Mouse (Mus musculus) limb, embryonic 11.5 days (tissue): Measurements from ENCODE around the gene Lrrc61. TPM values are rescaled to one million over a fixed set of nuclear protein-coding genes. Genes with fewer than 3 reads are reported as not detected.
A peak's percentile ranks its signal among the peaks of the same experiment; 100 is the strongest.

Experiments used
- ATAC-seq: fragments of 200-750 bp; cut with Nextera tagmentation; 2 replicates; pipeline ENCODE4 v1.8.0; 2017; ENCODE audit warnings: low read depth; ENCODE audit not compliant: insufficient number of reproducible peaks, low FRiP score, low TSS enrichment
- DNase-seq: peaks from one replicate; pipeline ENCODE4 v3.0.0-alpha.2; 2015; ENCODE audit warnings: low spot score
- H3K27ac ChIP-seq: fragments of 300-500 bp; sonication (generic); replicated peaks from 2 replicates; pipeline ENCODE4 v1.5.1; 2014; ENCODE audit warnings: low read depth, mild to moderate bottlenecking, low read length
- H3K27me3 ChIP-seq: fragments of 300-500 bp; sonication (generic); 2 replicates; pipeline ENCODE4 v1.6.1; 2014; ENCODE audit warnings: mild to moderate bottlenecking, low read length, mixed read lengths; ENCODE audit not compliant: control insufficient read depth, insufficient read depth
- H3K36me3 ChIP-seq: fragments of 300-500 bp; sonication (generic); 2 replicates; pipeline ENCODE4 v1.6.1; 2014; ENCODE audit warnings: mild to moderate bottlenecking, low read length, moderate library complexity, mixed read lengths; ENCODE audit not compliant: control insufficient read depth, insufficient read depth
- H3K4me1 ChIP-seq: fragments of 300-500 bp; sonication (generic); 2 replicates; pipeline ENCODE4 v1.6.1; 2014; ENCODE audit warnings: low read length, mixed read lengths; ENCODE audit not compliant: control insufficient read depth, insufficient read depth
- H3K4me2 ChIP-seq: fragments of 300-500 bp; sonication (generic); 2 replicates; pipeline ENCODE4 v1.6.1; 2014; ENCODE audit warnings: low read depth, mild to moderate bottlenecking, moderate library complexity; ENCODE audit not compliant: severe bottlenecking
- H3K4me3 ChIP-seq: fragments of 300-500 bp; sonication (generic); 2 replicates; pipeline ENCODE4 v1.5.1; 2014; ENCODE audit warnings: low read depth, low read length
- H3K9ac ChIP-seq: fragments of 300-500 bp; sonication (generic); 2 replicates; pipeline ENCODE4 v1.6.1; 2014; ENCODE audit warnings: mild to moderate bottlenecking, low read length
- H3K9me3 ChIP-seq: fragments of 300-500 bp; sonication (generic); 2 replicates; pipeline ENCODE4 v1.6.1; 2016; ENCODE audit warnings: low read length; ENCODE audit not compliant: control insufficient read depth
- WGBS: fragments of 180-500 bp; shearing (Covaris S2); extraction: QIAGEN DNeasy Blood & Tissue Kit; methylation state at CpG from one replicate; pipeline ENCODE4 v1.1.7; 2014; 5-methylcytosine and 5-hydroxymethylcytosine counted together
- polyA plus RNA-seq: library from polyadenylated mRNA; unstranded; fragments of >200 nt; fragmentation: Nextera tagmentation; extraction: Ambion mirVana; gene quantifications from 2 replicates; pipeline ENCODE4 v1.2.1, GENCODE M21; 2014

Lrrc61 gene
- polyA plus RNA-seq, 1 experiment from 2014 or later, result 12.4 TPM

GRCm38 (mm10) chr6:48530862-48531261, 23.7 kb upstream of the Lrrc61 start:
- ATAC-seq, result no peak
- no peak overlapping the region for H3K9ac ChIP-seq
- H3K9me3 ChIP-seq, result no peaks in the 10 kb centered on the region
- H3K27me3 ChIP-seq, result no peaks in the 10 kb centered on the region
- no peak overlapping the region for H3K4me2 ChIP-seq
- H3K27ac ChIP-seq, result no peak overlapping the region
- H3K36me3 ChIP-seq, result no peaks in the 10 kb centered on the region; the same call in 1 of the 2 replicates
- no peaks in the 10 kb centered on the region for H3K4me1 ChIP-seq
- WGBS, result 87% methylated on average over 2 of the region's 2 CpGs
- DNase-seq, result no peak
- H3K4me3 ChIP-seq, result no peak overlapping the region

DNA sequence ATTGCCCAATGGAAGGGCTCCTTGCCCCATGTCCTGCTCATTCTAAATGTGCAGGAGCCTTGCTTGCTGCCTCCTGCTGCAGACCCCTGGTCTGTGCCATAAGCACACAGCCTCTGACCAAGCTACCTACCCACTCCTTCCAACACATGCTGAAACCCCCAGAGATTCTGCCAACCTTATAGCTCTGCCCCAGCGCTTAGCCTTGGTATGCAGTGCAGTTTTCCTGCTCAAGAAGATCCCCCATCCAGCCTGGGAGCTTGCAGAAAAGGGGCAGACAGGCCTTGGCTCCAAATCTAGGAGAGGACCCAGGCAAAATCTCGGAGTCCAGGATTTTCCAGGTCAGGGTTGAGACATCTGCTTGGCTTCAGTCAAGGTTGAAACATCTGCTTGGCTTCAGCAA, 21.1 kb upstream of the Lrrc61 start:
- H3K36me3 ChIP-seq, result no peaks in the 10 kb centered on the region; the same call in 1 of the 2 replicates
- H3K4me2 ChIP-seq, result no peak overlapping the region
- H3K4me1 ChIP-seq, result no peaks in the 10 kb centered on the region
- no peak overlapping the region for H3K27ac ChIP-seq
- DNase-seq (no peak), ATAC-seq (no peak)
- no peaks in the 10 kb centered on the region for H3K9me3 ChIP-seq
- no peaks in the 10 kb centered on the region for H3K27me3 ChIP-seq
- H3K9ac ChIP-seq, result no peak overlapping the region
- WGBS, result 80% methylated on average over 2 of the region's 2 CpGs
- H3K4me3 ChIP-seq, result no peak overlapping the region

DNA sequence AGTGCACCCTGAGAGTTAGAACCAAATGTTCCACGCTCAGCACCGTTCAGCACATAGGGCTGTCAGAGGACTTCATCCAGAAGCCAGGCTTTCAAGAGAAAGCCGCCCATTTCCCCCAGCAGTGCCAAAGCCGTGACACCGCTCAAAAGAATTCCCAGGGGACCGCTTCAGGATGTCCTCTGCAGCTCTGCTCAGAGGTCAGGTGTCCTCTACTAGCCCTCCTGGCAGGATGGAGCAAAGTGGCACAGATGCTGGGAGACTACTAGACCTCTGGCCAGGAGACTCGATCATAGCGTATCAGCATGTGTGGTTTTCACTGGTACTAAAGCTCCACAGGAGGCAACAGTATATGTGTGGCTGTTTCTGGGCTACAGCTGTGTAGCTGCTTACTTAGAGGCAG, 19.7 kb upstream of the Lrrc61 start:
- DNase-seq, result no peak

DNA sequence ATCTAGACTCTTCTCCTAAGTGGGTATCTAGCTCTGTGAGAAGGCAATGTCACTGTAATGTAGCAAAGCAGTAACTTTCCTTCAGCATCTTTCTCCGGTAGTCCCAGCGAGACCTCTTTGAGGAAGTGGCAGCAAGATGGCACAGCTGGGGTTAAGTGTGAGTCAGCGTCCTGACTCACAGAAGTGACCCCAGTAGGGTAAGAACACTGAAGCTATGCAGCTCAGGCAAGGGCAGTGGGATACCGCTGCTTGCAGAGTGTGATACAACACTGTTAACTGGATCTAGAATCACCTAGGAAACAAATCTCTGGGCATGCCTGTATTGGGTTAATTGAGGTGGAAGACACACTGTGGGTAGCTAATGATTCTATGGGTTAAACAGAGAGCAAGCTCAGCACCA, 18.5 kb upstream of the Lrrc61 start:
- H3K9ac ChIP-seq, result no peak overlapping the region
- H3K4me2 ChIP-seq, result no peak overlapping the region
- H3K27ac ChIP-seq, result no peak overlapping the region
- no peaks in the 10 kb centered on the region for H3K27me3 ChIP-seq
- WGBS, result 81% methylated on average over 4 of the region's 4 CpGs
- no peaks in the 10 kb centered on the region for H3K9me3 ChIP-seq
- peaks cover 10% of the 10 kb centered on the region for H3K4me1 ChIP-seq
- ATAC-seq (no peak), DNase-seq (no peak)
- H3K36me3 ChIP-seq, result no peaks in the 10 kb centered on the region; the same call in 1 of the 2 replicates
- no peak overlapping the region for H3K4me3 ChIP-seq

More for the DNA sequence above, 19.7 kb upstream of the Lrrc61 start:
- no peak overlapping the region for H3K4me2 ChIP-seq
- H3K36me3 ChIP-seq, result no peaks in the 10 kb centered on the region; the same call in 1 of the 2 replicates
- H3K9me3 ChIP-seq, result no peaks in the 10 kb centered on the region
- H3K27ac ChIP-seq, result no peak overlapping the region
- no peak for ATAC-seq
- WGBS, result 87% methylated on average over 8 of the region's 8 CpGs
- H3K27me3 ChIP-seq, result no peaks in the 10 kb centered on the region
- no peak overlapping the region for H3K9ac ChIP-seq
- H3K4me1 ChIP-seq, result peaks cover under 1% of the 10 kb centered on the region
- H3K4me3 ChIP-seq, result no peak overlapping the region

DNA sequence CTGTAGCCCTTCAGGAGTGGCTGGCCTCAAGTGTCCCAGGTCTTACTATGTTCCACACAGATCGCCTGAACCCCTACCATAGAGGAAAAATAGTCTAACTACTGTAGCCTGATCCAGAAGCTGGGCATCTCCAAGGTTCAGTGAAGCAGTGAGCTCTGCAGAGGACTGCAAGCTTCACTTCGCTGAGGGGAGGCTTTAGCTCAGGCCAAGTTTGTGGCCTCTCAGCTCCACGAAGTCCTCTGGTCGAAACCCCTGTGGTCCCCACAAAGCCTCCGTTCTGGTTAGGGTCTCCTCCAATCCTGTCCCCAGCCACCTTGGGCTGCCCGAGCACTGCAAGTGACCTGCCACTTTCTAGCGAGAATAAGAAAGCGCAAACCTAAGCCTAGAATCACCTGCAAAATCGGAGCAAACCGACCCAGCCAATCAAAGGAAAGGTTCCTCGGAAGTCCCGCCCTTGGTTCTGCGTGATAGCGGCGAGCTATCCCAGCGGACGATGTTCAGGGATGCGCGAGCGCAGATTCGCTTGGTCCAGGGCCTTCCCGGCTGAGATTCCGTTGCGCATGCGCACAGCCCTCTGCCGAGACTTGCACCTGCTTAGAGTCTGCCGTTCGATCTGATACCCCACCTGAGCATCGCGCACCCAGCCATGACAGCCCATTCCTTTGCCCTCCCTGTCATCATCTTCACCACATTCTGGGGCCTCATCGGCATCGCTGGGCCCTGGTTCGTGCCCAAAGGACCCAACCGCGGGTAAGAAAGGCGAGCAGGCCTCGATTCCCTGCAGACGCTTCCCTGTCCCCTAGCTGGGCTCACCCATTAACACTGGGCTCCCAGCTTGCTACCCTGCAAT, 17.3 kb upstream of the Lrrc61 start, which contains the start of gene Atp6v0e2:
Gene Atp6v0e2, plus strand, starts transcription at position 511 of the 850 bp plus-strand sequence.
- H3K4me3 ChIP-seq, result peak within 1 kb of the TSS; percentile 21
- no peak within 1 kb of the TSS for H3K27ac ChIP-seq
- ATAC-seq (0 out of 2 replicates have a peak, but pooled peaks have one; percentile 18), DNase-seq (peak; percentile 81)
- H3K9ac ChIP-seq, result peak within 1 kb of the TSS; percentile 18; the same call in 1 of the 2 replicates
- H3K4me2 ChIP-seq, result peak within 1 kb of the TSS; percentile 49
- no peaks in the 10 kb centered on the region; the same call in 1 of the 2 replicates for H3K36me3 ChIP-seq
- no peaks in the 10 kb centered on the region for H3K9me3 ChIP-seq
- H3K27me3 ChIP-seq, result no peaks in the 10 kb centered on the region
- 5% methylated on average over 38 of the region's 38 CpGs for WGBS
- H3K4me1 ChIP-seq, result peaks cover 22% of the 10 kb centered on the region

DNA sequence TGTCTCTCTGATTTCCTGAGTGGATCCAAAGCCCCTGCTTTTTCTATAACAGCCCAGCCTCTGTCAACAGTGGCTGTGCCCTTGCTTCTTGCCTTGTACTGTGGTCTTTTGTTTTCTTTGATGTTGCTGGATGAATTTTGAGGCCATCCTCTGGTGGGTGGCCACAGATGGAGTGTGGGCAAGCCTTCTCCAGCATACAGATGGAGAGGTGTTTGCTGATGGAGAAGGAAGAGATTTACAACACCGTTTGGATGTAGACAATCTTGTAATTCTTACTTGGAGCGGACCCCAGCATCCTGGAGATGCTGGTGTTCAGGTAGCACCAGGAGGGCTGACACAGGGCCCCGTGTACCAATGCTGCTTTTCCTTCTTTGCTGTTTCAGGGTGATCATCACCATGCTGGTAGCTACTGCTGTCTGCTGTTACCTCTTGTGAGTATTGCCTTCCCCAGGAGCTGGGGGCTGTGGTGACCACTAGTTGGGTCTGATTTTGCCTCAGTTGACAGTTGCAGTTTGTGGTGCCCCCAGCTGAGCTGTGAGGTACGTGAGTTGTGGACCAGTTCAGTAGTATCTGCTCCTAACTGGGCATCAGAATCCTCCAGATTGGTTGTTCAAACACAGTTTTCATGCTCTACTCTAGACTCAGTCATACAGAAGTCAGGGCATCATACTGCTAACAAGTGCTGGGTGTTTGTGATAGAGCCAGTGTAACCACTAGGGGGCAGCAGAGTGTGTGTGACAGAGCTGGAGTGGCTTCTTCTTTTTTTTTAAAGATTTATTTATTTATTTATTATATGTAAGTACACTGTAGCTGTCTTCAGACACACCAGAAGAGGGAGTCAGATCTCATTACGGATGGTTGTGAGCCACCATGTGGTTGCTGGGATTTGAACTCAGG, 15.5 kb upstream of the Lrrc61 start:
- no peaks in the 10 kb centered on the region for H3K36me3 ChIP-seq
- H3K4me3 ChIP-seq, result no peak overlapping the region
- H3K4me2 ChIP-seq, result no peak overlapping the region
- no peaks in the 10 kb centered on the region for H3K27me3 ChIP-seq
- no peak overlapping the region for H3K27ac ChIP-seq
- DNase-seq (peak; percentile 82), ATAC-seq (no peak)
- no peak overlapping the region for H3K9ac ChIP-seq
- 69% methylated on average over 5 of the region's 5 CpGs for WGBS
- peaks cover 29% of the 10 kb centered on the region for H3K4me1 ChIP-seq
- H3K9me3 ChIP-seq, result no peaks in the 10 kb centered on the region

- no peak for ATAC-seq
- no peak overlapping the region; the same call in 1 of the 2 replicates for H3K27ac ChIP-seq
These were observed 14.7 kb upstream of the Lrrc61 start for GRCm38 (mm10) chr6:48539860-48540259.

DNA sequence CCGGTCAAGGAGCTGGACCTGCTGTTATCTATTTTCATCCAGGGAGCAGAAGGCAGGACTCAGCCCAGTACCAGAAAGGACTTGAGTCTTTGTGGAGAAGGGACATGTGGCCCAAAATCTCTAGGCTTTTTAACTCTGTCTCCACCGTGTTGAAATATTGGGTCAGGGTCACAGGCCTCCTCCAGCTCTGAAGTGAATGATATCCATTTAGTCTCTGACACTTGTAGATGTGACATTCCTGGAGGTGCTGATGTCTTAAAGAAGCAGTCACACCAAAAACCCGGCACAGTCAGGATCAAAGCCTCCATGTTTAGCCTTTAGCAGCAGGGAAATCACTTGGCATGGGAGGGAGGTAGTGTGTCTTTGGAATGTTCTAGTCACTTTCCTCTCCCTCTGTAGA, 13.9 kb upstream of the Lrrc61 start:
- H3K4me1 ChIP-seq, result peaks cover 29% of the 10 kb centered on the region
- H3K4me2 ChIP-seq, result no peak overlapping the region
- H3K27ac ChIP-seq, result peak overlapping the region; percentile 60; the same call in 1 of the 2 replicates
- H3K9me3 ChIP-seq, result no peaks in the 10 kb centered on the region
- H3K9ac ChIP-seq, result no peak overlapping the region
- WGBS, result 20% methylated on average over 3 of the region's 3 CpGs
- ATAC-seq, result no peak
- no peaks in the 10 kb centered on the region for H3K36me3 ChIP-seq
- H3K27me3 ChIP-seq, result no peaks in the 10 kb centered on the region
- DNase-seq, result no peak
- no peak overlapping the region for H3K4me3 ChIP-seq

More at GRCm38 (mm10) chr6:48539860-48540259, 14.7 kb upstream of the Lrrc61 start:
- 50% methylated on average over 5 of the region's 5 CpGs for WGBS
- DNase-seq, result no peak
- peaks cover 29% of the 10 kb centered on the region for H3K4me1 ChIP-seq
- no peaks in the 10 kb centered on the region for H3K9me3 ChIP-seq
- no peaks in the 10 kb centered on the region for H3K36me3 ChIP-seq
- H3K4me2 ChIP-seq, result no peak overlapping the region
- H3K9ac ChIP-seq, result no peak overlapping the region
- no peak overlapping the region for H3K4me3 ChIP-seq
- H3K27me3 ChIP-seq, result no peaks in the 10 kb centered on the region
